Mouse (Mus musculus): ENCODE measurements around the gene Pgpep1.

- TF ChIP-seq CTCF (conservative IDR thresholded peaks at IDR 0.05; ENCODE audit: low read length) (no peak), NANOG (IDR thresholded peaks at IDR 0.05; ENCODE audit: borderline replicate concordance, low read length) (no peak)
Observed at GRCm38 (mm10) chr8:70703287-70703686, 43.1 kb upstream of the Pgpep1 start, which contains the start of gene Iqcn.
